In genomic region chr17:28080045-28080816, GRCm38 (mm10) we compare ENCODE assay signal across 8 mouse cellular contexts. TPM values are rescaled to one million over a fixed set of nuclear protein-coding genes. Genes with fewer than 3 reads are reported as not detected.
A peak's percentile ranks its signal among the peaks of the same experiment; 100 is the strongest.
DNase-seq lines count a peak whose midpoint lies in the region; ATAC-seq and TF ChIP-seq lines count a peak whose summit lies in the region.

Tcp11 (minus strand) TSS chr17:28080639.

- peak; percentile 80 for ATAC-seq in megakaryocyte, adult 5-6 weeks (ENCODE audit: poor library complexity, severe bottlenecking)

- TF ChIP-seq CTCF in brain, embryonic 14.5 days (IDR thresholded peaks at IDR 0.05; ENCODE audit: borderline replicate concordance, extremely low read depth, insufficient read depth, insufficient read length), result no peak

- TF ChIP-seq POLR2A in brain, embryonic 14.5 days (IDR thresholded peaks at IDR 0.05; ENCODE audit: borderline replicate concordance, extremely low read depth, insufficient read depth, insufficient read length, poor library complexity, severe bottlenecking), result no peak

- peak; percentile 47 for DNase-seq in ovary, postnatal 36 days (ENCODE audit: low spot score)
- DNase-seq in ovary, adult 18-20 months (ENCODE audit: low spot score), result no peak
- peak; percentile 97 for DNase-seq in brain, embryonic 14.5 days (ENCODE audit: low read depth)
- peak; percentile 90 for DNase-seq in forelimb bud, embryonic 11.5 days (ENCODE audit: low read depth, low spot score)
- peak; percentile 83 to 90 for DNase-seq in kidney, postnatal 4 days
- peak; percentile 17 for DNase-seq in spleen, adult 12 weeks (ENCODE audit: low spot score)
- no peak for DNase-seq in left cerebral cortex, adult 11 months (ENCODE audit: low spot score)

RNA-seq across cellular contexts. Expression of gene Tcp11, which starts in this region (rescaled TPM):
- 2.4 and 2.8 TPM in 2 replicates for polyA plus RNA-seq in brain, embryonic 14.5 days (2012; rRNA removed)
- total RNA-seq in megakaryocyte, adult 5-6 weeks (2015), result 0.11 and 1.1 TPM in 2 replicates
- 0.66 TPM in 1 of 2 replicates, not detected in the other for total RNA-seq in megakaryocyte, adult 5-6 weeks (2017)

Comparison
In these comparisons a context has a peak if more than half of its experiments do, and no peak if none do; other contexts are left out.
1. DNase-seq: peak in ovary, postnatal 36 days (single experiment), brain, embryonic 14.5 days (single experiment), forelimb bud, embryonic 11.5 days (single experiment), kidney, postnatal 4 days (2 of 2) and spleen, adult 12 weeks (single experiment); none in ovary, adult 18-20 months (single experiment) and left cerebral cortex, adult 11 months (single experiment).